Mouse (Mus musculus): ENCODE results near the gene Tbx6. TPM values are rescaled to one million over a fixed set of nuclear protein-coding genes. Genes with fewer than 3 reads are reported as not detected.

The Tbx6 gene
- polyA plus RNA-seq, 1 experiment from 2014 or later: 0.75 TPM

DNA sequence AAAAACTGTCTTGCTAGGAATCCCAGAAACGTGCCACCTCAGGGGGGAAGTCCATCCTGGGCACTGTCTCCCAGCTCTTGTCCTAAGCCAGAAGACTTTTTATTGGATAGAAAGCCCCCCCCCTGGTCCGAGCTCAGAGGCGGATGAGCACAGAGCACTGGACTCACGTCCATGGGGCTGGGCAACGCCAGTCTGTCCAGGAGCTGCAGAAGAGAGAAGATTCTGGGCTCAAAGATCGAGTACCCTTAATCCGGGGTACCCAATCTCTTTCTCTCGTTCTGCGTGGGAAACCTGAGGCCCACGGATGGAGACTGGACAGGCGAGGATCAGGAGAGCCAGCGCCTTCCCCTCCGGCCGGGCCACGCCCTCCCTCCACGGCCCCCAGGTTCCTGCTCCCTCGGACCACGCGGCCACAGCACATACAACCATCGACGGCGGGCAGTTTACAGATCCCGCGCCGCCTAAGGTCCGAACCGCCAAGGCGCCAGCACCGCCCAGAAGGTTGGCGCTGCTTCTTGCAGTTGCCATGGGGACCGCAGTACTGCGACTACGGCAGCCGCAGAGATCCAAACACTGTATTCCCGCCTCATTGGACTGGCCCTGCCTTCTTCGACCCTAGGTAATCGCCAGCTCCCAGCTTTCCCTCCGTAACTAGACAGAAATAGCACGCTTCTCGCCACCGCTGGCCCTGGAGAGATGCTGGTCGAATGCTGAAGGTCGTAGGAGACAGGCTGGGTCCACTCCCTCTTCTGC, 27.6 kb downstream of the Tbx6 start:
- peak; percentile 93 for ATAC-seq (ENCODE audit: low FRiP score, low read depth)
- Histone ChIP-seq H3K36me3 (no peaks in the 10 kb centered on the region), H3K4me3 (peak overlapping the region; percentile 84), H3K9ac (peak overlapping the region; percentile 85), H3K4me1 (replicated peaks) (peaks cover 22% of the 10 kb centered on the region), H3K27ac (replicated peaks) (peak overlapping the region; percentile 78), H3K27me3 (no peaks in the 10 kb centered on the region), H3K9me3 (no peaks in the 10 kb centered on the region), H3K4me2 (peak overlapping the region; percentile 88)
- under 1% methylated on average over 42 of the region's 43 CpGs for WGBS

DNA sequence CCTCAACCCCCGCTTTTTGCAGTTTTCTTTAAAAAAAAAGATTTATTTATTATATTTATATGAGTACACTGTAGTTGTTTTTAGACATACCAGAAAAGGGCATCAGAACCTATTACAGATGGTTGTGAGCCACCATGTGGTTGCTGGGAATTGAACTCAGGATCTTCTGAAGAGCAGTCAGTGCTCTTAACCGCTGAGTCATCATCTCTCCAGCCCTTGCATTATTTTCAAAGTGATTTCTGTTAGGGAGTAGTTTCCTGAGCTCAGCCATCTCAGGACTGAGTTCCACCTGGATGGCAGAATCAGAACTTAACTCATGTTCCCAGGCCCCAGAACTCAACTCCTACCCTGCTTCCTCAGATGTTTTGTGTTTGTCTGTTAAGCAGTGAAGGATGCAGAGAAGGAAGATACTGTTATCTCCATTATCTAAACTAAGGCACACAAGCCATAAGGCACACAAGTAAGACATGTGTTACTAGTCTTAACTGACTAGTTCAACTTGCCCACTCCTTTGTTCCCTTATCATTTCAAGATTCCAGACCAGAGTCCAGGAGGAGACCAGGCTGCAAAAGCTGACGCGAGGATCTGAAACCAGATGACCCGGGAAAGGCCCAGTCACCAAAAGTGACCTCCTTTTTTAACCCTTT, 28.6 kb downstream of the Tbx6 start:
- no peak for ATAC-seq (ENCODE audit: low FRiP score, low read depth)
- peak overlapping the region; percentile 88 for H3K4me2 ChIP-seq
- no peak overlapping the region for H3K27ac ChIP-seq (replicated peaks)
- peaks cover 22% of the 10 kb centered on the region for H3K4me1 ChIP-seq (replicated peaks)
- no peaks in the 10 kb centered on the region for H3K27me3 ChIP-seq
- no peaks in the 10 kb centered on the region for H3K9me3 ChIP-seq
- WGBS: 69% methylated on average over 5 of the region's 5 CpGs
- no peaks in the 10 kb centered on the region for H3K36me3 ChIP-seq
- peak overlapping the region; percentile 85; the same call in 1 of the 2 replicates for H3K9ac ChIP-seq
- peak overlapping the region; percentile 84; the same call in 1 of the 2 replicates for H3K4me3 ChIP-seq

DNA sequence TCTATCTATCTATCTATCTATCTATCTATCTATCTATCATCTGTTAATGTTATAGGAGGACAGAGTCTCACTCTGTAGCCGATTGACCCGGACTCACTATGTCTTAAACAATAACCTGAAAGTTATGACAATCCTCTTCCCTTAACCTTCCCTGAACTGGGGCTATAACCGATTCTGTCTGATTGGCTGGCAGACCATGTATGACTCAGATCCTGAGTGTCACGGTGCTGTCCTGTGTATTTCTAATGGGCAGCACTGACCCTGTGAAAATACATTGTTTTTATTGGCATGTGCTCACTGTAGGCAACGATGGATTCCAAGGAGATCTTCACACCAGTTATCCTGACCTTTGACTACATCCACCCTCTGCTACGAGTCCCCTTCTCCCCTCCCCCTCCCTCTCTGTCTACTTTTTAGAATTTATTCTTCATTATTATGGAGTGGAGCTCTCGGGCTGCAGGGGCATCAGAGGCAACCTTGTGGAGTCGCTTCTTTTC, 34.5 kb downstream of the Tbx6 start:
- H3K4me3 ChIP-seq: no peak overlapping the region
- H3K9ac ChIP-seq: no peak overlapping the region
- H3K27ac ChIP-seq (replicated peaks): no peak overlapping the region
- no peaks in the 10 kb centered on the region for H3K9me3 ChIP-seq
- 49% methylated on average over 8 of the region's 8 CpGs for WGBS
- no peaks in the 10 kb centered on the region for H3K27me3 ChIP-seq
- H3K36me3 ChIP-seq: no peaks in the 10 kb centered on the region
- no peak for ATAC-seq (ENCODE audit: low FRiP score, low read depth)
- H3K4me1 ChIP-seq (replicated peaks): no peaks in the 10 kb centered on the region
- H3K4me2 ChIP-seq: no peak overlapping the region

DNA sequence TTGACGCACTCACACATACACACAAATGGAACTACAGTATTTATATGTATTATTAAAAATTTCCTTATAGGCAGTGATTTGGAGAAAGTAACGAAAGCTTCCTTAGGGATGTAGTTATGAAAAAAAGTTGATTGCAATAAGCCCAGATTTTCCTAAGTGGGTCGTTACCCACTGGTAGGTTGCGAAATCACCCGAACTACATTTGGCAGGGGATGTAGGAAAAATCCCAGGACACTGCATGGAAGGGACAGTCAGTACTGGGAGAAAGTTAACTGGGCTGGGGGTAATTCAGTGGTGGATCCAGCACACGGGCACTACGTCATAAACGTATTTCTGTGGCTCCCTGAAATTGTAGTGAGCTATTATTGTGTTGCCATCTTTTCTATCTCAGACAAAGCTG, 35.2 kb downstream of the Tbx6 start:
- Histone ChIP-seq H3K27ac (replicated peaks) (no peak overlapping the region), H3K4me3 (no peak overlapping the region), H3K9me3 (no peaks in the 10 kb centered on the region), H3K4me2 (no peak overlapping the region), H3K36me3 (no peaks in the 10 kb centered on the region), H3K9ac (no peak overlapping the region), H3K4me1 (replicated peaks) (no peaks in the 10 kb centered on the region), H3K27me3 (no peaks in the 10 kb centered on the region)
- no peak for ATAC-seq (ENCODE audit: low FRiP score, low read depth)
- WGBS: 86% methylated on average over 8 of the region's 8 CpGs

DNA sequence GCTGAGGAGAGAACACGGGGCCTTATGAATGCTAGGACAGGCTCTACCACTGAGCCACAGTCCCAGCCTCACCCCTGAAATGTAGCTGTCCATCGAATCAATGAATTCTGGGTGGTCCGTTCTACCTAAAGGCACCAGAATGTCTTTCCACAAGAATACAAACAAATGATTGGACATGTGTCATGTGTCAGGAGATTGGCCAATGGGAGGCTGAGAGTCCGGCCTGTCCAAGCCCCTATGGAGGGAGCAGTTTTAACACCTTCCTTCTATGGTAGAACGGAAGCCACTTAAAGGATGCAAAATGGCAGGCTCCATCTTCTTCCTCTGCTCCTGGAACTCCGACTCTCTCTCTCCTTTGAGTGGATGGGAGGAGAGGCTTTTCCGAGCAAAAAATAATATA, 36.3 kb downstream of the Tbx6 start:
- Histone ChIP-seq H3K4me2 (no peak overlapping the region), H3K4me1 (replicated peaks) (peaks cover 7% of the 10 kb centered on the region), H3K27me3 (no peaks in the 10 kb centered on the region), H3K27ac (replicated peaks) (no peak overlapping the region), H3K36me3 (no peaks in the 10 kb centered on the region), H3K9ac (no peak overlapping the region), H3K4me3 (no peak overlapping the region), H3K9me3 (no peaks in the 10 kb centered on the region)
- no peak for ATAC-seq (ENCODE audit: low FRiP score, low read depth)
- WGBS: 85% methylated on average over 7 of the region's 7 CpGs

DNA sequence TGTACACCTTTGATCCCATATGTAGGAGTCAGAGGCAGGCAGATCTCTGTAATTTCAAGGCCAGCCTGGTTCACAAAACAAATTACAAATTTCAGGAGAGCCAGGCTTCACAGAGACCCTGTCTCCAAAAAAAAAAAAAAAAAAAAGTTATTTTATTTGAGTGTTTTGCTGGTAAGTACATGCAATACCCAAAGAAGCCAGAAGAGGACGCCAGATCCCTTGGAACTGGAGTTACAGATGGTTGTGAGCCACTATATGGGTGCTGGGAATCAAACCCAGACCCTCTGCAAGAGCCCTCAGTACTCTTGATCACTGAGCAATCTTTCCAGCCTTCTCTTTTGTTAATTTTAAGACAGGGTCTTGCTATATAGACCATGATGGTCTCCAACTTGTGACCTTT, 37.5 kb downstream of the Tbx6 start:
- WGBS: 29% methylated on average over 1 of the region's 1 CpGs
- Histone ChIP-seq H3K9me3 (no peaks in the 10 kb centered on the region), H3K27ac (replicated peaks) (no peak overlapping the region), H3K27me3 (no peaks in the 10 kb centered on the region), H3K36me3 (no peaks in the 10 kb centered on the region), H3K4me2 (no peak overlapping the region), H3K4me3 (no peak overlapping the region), H3K4me1 (replicated peaks) (peaks cover 12% of the 10 kb centered on the region), H3K9ac (no peak overlapping the region)
- no peak for ATAC-seq (ENCODE audit: low FRiP score, low read depth)

DNA sequence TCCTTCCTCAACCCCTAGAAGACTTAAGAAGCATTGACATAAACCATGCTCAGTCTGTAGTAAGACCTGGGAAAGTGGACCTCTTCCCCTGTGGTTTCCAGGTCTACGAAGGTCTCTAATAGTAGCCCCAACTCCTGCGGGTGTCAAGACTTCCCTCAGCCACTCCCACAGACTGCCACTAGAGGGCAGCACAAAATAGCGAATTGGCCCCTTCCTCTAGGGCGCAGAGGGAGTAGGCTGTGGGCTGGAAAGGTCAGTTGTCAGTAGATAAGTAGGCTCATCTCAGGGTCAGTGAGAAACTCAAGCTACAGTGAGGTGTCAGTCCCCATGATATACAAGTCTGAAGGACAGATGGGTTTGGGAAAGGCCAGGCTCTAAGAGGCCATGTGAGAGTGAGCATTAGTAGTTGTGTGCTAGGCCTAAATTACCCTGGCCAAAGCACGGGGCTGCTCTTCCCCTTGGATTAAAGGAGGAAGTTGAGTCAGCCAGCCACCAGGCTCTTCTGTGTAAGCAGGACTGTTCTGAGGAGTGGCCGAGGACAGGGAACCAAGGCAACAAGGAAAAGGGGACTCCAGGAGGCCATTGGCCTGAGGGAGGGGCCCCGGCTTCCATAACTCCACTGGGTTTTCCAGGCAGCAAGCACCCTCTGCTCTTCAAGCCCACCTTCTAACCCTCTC, 40.7 kb downstream of the Tbx6 start:
- no peaks in the 10 kb centered on the region for H3K27me3 ChIP-seq
- peaks cover 42% of the 10 kb centered on the region for H3K4me1 ChIP-seq (replicated peaks)
- H3K27ac ChIP-seq (replicated peaks): peak overlapping the region; percentile 93
- H3K4me2 ChIP-seq: peak overlapping the region; percentile 67
- ATAC-seq (ENCODE audit: low FRiP score, low read depth): no peak; the same call in 1 of the 2 replicates
- H3K36me3 ChIP-seq: no peaks in the 10 kb centered on the region
- no peaks in the 10 kb centered on the region for H3K9me3 ChIP-seq
- 17% methylated on average over 7 of the region's 7 CpGs for WGBS
- H3K9ac ChIP-seq: peak overlapping the region; percentile 90
- peak overlapping the region; percentile 76 for H3K4me3 ChIP-seq

DNA sequence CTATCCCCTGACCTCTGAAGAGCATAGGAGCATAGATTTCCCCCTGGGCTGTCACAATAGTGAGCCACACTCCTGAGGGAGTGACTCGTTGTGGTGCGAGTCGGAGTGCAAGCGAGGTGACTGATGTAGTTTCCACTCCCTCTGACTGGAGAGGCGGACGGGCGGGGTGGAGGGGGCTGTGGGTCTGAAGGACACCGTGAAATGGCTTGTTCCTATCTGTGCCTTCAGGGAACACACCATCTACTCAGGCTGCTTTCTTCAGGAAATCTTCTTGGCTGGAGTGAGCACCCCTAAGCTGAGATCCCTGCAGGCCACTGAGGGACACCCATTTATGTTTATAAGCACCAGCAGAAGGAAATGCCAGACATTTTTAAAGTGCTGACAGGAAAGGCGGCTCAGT, 41.5 kb downstream of the Tbx6 start:
- Histone ChIP-seq H3K36me3 (no peaks in the 10 kb centered on the region), H3K4me2 (peak overlapping the region; percentile 67), H3K4me3 (peak overlapping the region; percentile 76), H3K9ac (peak overlapping the region; percentile 90), H3K9me3 (no peaks in the 10 kb centered on the region), H3K4me1 (replicated peaks) (peaks cover 48% of the 10 kb centered on the region), H3K27me3 (no peaks in the 10 kb centered on the region), H3K27ac (replicated peaks) (peak overlapping the region; percentile 93)
- peak; percentile 33; the same call in 1 of the 2 replicates for ATAC-seq (ENCODE audit: low FRiP score, low read depth)
- 9% methylated on average over 8 of the region's 9 CpGs for WGBS

DNA sequence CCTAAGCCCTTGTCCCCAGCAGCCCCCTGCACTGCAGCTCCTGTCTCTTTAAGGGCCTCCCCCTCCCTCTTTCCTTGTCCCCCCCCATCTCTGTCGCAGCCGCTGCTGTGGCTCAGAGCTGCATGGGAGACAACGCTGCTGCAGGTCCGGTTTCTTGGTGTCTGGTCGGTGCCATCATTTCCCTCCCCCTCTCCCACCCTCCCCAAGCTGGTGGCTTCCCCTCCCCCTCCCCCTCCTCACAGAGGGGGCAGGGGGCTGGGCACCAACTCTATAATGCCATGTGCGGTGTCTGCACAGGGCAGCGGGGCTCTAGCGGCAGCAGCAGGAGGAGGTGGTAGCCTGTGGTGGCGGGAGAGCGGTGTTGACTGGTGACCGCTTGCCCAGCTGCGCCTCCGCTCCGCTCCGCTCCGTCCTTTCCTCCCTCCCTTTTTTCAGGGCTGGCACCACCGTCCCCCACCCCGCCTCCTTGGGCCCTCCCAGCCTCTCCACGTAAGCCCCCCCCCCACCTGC, 42.0 kb downstream of the Tbx6 start:
- peak overlapping the region; percentile 67 for H3K4me2 ChIP-seq
- peak; percentile 88 for ATAC-seq (ENCODE audit: low FRiP score, low read depth)
- peak overlapping the region; percentile 90 for H3K9ac ChIP-seq
- no peaks in the 10 kb centered on the region for H3K9me3 ChIP-seq
- under 1% methylated on average over 16 of the region's 19 CpGs for WGBS
- H3K4me1 ChIP-seq (replicated peaks): peaks cover 48% of the 10 kb centered on the region
- H3K27me3 ChIP-seq: no peaks in the 10 kb centered on the region
- H3K4me3 ChIP-seq: peak overlapping the region; percentile 76
- no peaks in the 10 kb centered on the region for H3K36me3 ChIP-seq
- H3K27ac ChIP-seq (replicated peaks): peak overlapping the region; percentile 93

DNA sequence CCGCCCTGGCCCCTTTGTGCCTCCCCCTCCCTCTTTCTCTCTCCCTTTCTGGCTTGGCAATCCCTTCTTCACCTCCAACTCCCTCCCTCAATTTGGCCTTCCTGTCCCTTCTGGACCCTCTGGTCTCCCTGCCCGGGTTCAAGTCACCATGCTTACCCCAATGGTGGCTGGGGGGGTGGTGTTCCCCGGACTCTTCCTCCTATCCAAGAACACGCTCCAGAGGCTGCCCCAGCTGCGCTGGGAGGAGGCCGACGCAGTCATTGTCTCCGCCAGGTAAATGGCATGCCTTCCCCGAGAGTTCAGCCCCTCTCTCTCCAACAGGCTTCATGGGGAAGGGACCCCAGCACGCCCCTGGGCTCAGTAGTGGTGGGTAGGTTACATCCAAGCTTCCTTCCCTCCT, 42.7 kb downstream of the Tbx6 start:
- Histone ChIP-seq H3K4me1 (replicated peaks) (peaks cover 48% of the 10 kb centered on the region), H3K9ac (peak overlapping the region; percentile 90)
- ATAC-seq (ENCODE audit: low FRiP score, low read depth): no peak

DNA sequence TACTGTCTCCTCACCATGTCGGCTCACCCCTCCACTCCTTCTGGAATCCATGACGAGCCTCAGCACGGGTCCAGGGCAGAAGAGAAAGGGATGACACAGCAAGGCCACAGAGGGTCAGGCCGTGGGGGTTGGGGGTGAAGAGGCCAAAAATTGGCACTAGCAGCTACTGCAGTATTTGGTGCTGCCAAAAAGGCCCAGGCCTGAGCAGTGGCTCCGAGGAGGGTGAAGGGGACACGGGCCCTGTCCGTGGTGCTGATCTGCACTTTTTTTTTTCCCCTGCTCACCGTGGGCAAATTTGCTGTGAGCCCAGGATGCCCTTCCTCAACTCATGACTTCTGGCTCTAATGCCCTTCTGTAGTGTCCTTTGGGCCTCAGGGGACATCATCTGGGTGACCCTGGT, 44.1 kb downstream of the Tbx6 start:
- Histone ChIP-seq H3K27ac (replicated peaks) (no peak overlapping the region), H3K4me3 (peak overlapping the region; percentile 76; the same call in 1 of the 2 replicates), H3K9me3 (no peaks in the 10 kb centered on the region), H3K27me3 (no peaks in the 10 kb centered on the region), H3K9ac (no peak overlapping the region), H3K36me3 (no peaks in the 10 kb centered on the region), H3K4me1 (replicated peaks) (peaks cover 52% of the 10 kb centered on the region), H3K4me2 (peak overlapping the region; percentile 67)
- 26% methylated on average over 8 of the region's 8 CpGs for WGBS
- no peak for ATAC-seq (ENCODE audit: low FRiP score, low read depth)

More for the DNA sequence above, 42.7 kb downstream of the Tbx6 start:
- Histone ChIP-seq H3K27me3 (no peaks in the 10 kb centered on the region), H3K36me3 (no peaks in the 10 kb centered on the region), H3K27ac (replicated peaks) (peak overlapping the region; percentile 93), H3K4me3 (peak overlapping the region; percentile 76), H3K4me2 (peak overlapping the region; percentile 67), H3K9me3 (no peaks in the 10 kb centered on the region)
- WGBS: 5% methylated on average over 10 of the region's 10 CpGs

DNA sequence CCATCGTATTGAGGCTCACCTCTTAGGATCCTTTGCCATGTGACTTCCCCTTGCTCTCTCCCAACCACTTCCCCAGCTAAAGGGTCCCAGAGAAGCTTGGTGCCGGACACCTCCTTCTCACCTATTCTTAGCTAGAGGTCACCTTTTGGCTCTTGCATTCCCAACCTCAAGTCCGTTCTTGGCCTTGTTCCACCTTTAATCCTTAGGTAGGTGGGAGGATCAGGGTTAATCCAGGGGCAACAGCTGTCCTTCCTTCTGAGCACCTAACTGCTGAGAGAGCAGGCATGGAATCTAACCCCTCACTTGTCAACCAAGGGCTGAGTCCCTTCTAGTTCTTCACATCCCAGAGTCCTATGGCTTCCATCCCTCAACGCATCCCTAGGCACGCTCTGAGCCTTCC, 44.7 kb downstream of the Tbx6 start:
- no peaks in the 10 kb centered on the region for H3K27me3 ChIP-seq
- H3K4me3 ChIP-seq: no peak overlapping the region
- H3K4me1 ChIP-seq (replicated peaks): peaks cover 52% of the 10 kb centered on the region
- no peak overlapping the region; the same call in 1 of the 2 replicates for H3K4me2 ChIP-seq
- H3K36me3 ChIP-seq: no peaks in the 10 kb centered on the region
- 72% methylated on average over 5 of the region's 5 CpGs for WGBS
- H3K9ac ChIP-seq: no peak overlapping the region
- H3K27ac ChIP-seq (replicated peaks): no peak overlapping the region
- ATAC-seq (ENCODE audit: low FRiP score, low read depth): no peak
- no peaks in the 10 kb centered on the region for H3K9me3 ChIP-seq

Measured in hindbrain, embryonic 15.5 days (tissue).